Mouse (Mus musculus) intestine, embryonic 16.5 days (tissue): ENCODE data around the gene Cacna1e. TPM values are rescaled to one million over a fixed set of nuclear protein-coding genes. Genes with fewer than 3 reads are reported as not detected.

ENCODE experiments used
- ATAC-seq: fragments of 200-750 bp; cut with Nextera tagmentation; 2 replicates; pipeline ENCODE4 v1.8.0; 2017; ENCODE audit warnings: moderate TSS enrichment, moderate library complexity
- H3K27ac ChIP-seq: fragments of 300-500 bp; sonication (generic); 2 replicates; pipeline ENCODE4 v1.5.1; 2014; ENCODE audit warnings: mild to moderate bottlenecking, low read length
- H3K27me3 ChIP-seq: fragments of 300-500 bp; sonication (generic); replicated peaks from 2 replicates; pipeline ENCODE4 v1.6.1; 2014; ENCODE audit warnings: low read length, control low read depth, mixed read lengths; ENCODE audit not compliant: control insufficient read depth, insufficient read depth
- H3K36me3 ChIP-seq: fragments of 300-500 bp; sonication (generic); 2 replicates; pipeline ENCODE4 v1.6.1; 2014; ENCODE audit warnings: low read length, control low read depth; ENCODE audit not compliant: control insufficient read depth, insufficient read depth
- H3K4me1 ChIP-seq: fragments of 300-500 bp; sonication (generic); 2 replicates; pipeline ENCODE4 v1.6.1; 2014; ENCODE audit warnings: low read length, control low read depth, mixed read lengths; ENCODE audit not compliant: control insufficient read depth, insufficient read depth
- H3K4me2 ChIP-seq: fragments of 300-500 bp; sonication (generic); 2 replicates; pipeline ENCODE4 v1.6.1; 2014; ENCODE audit warnings: low read depth, low read length, control low read depth
- H3K4me3 ChIP-seq: fragments of 300-500 bp; sonication (generic); 2 replicates; pipeline ENCODE4 v1.5.1; 2014; ENCODE audit warnings: mild to moderate bottlenecking, low read length
- H3K9ac ChIP-seq: fragments of 300-500 bp; sonication (generic); 2 replicates; pipeline ENCODE4 v1.6.1; 2014; ENCODE audit warnings: low read depth, low read length
- H3K9me3 ChIP-seq: fragments of 300-500 bp; sonication (generic); 2 replicates; pipeline ENCODE4 v1.6.1; 2016; ENCODE audit warnings: low read length, control low read depth; ENCODE audit not compliant: control insufficient read depth
- WGBS: fragments of 180-500 bp; shearing (Covaris S2); extraction: QIAGEN DNeasy Blood & Tissue Kit; methylation state at CpG from one replicate; pipeline ENCODE4 v1.1.7; 2014; 5-methylcytosine and 5-hydroxymethylcytosine counted together
- polyA plus RNA-seq: library from polyadenylated mRNA; unstranded; fragments of >200 nt; fragmentation: Nextera tagmentation; extraction: Ambion mirVana; gene quantifications from 2 replicates; pipeline ENCODE4 v1.2.1, GENCODE M21; 2015

Cacna1e gene
- polyA plus RNA-seq, 1 experiment from 2014 or later, result 1.3 TPM

DNA sequence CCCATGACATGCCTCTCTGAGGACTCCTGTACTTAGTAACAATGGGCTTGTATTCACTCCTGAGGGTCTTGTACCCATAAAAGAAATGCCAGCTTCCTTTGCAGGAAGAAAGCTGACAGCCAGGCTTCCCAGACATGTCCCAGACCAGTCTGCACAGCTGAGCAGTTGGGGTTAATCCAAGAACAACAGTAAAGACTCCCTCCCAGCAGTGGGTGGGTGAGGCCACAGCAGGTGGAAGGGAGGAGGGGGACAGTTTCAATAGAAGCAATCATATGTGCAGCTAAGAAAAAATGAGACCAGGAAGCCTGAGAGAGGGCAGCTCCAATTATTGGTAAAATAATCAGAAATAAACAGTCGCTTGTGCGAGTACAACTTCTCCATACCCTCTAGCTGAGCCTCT lies 40.9 kb downstream of the Cacna1e start:
- no peaks in the 10 kb centered on the region for H3K27me3 ChIP-seq
- H3K36me3 ChIP-seq, result no peaks in the 10 kb centered on the region
- no peak overlapping the region for H3K9ac ChIP-seq
- no peaks in the 10 kb centered on the region for H3K9me3 ChIP-seq
- no peak for ATAC-seq
- no peak overlapping the region for H3K27ac ChIP-seq
- H3K4me1 ChIP-seq, result no peaks in the 10 kb centered on the region
- no peak overlapping the region for H3K4me3 ChIP-seq
- 76% methylated on average over 2 of the region's 2 CpGs for WGBS
- H3K4me2 ChIP-seq, result no peak overlapping the region

DNA sequence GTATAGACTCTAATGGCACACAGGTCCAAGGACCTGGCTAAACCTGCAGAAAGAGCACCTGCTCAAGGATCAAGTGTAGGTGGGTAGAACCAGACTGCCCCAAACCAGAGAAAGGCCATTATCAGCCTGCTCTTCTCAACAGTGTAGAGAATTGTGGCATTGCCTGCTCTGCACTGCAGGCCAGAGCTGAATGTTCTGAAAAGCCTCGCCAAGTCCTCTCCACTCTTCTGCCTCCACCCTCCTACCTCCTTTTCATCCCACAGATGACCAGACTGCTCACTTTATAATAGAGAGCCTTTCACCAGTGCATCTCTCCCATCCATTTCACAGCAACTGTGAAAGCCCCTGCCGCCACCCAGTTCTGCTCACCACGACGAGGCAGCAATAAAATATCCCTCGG lies 42.0 kb downstream of the Cacna1e start:
- no peak for ATAC-seq

DNA sequence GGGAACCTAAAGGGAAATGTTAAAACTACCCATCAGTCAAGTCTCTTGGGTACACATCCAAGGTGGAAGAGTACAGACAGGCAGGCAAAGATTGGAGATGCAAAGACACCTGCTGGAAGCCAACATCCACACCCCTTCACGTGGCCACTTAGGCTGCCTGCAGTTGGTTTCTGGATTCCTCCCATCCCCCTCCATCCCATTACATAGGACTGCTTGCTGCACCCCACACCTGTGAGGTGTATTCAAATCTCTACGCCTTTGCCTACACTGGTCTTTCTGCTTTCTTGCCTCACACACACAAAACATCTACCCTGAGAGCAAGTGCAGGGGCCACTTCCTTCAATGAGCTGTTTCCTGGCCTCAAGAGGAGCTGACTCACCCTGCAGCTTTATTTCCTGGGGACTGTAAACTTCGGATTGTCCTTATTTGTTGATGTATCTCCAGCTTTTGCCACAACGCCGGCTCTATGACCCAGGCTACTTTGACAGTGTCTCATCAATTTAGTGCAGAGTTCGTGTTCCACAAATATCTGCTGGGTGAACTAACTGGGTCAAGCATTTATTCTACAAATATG lies 43.2 kb downstream of the Cacna1e start:
- H3K9me3 ChIP-seq, result no peaks in the 10 kb centered on the region
- H3K27ac ChIP-seq, result no peak overlapping the region
- 70% methylated on average over 6 of the region's 6 CpGs for WGBS
- no peak for ATAC-seq
- no peak overlapping the region for H3K9ac ChIP-seq
- H3K4me1 ChIP-seq, result no peaks in the 10 kb centered on the region
- H3K36me3 ChIP-seq, result no peaks in the 10 kb centered on the region
- H3K4me3 ChIP-seq, result no peak overlapping the region
- no peak overlapping the region for H3K4me2 ChIP-seq
- no peaks in the 10 kb centered on the region for H3K27me3 ChIP-seq

More for the DNA sequence above, 42.0 kb downstream of the Cacna1e start:
- 42% methylated on average over 5 of the region's 5 CpGs for WGBS
- Histone ChIP-seq H3K27me3 (no peaks in the 10 kb centered on the region), H3K27ac (no peak overlapping the region), H3K4me1 (no peaks in the 10 kb centered on the region), H3K4me3 (no peak overlapping the region), H3K4me2 (no peak overlapping the region), H3K9ac (no peak overlapping the region), H3K36me3 (no peaks in the 10 kb centered on the region), H3K9me3 (no peaks in the 10 kb centered on the region)

- Histone ChIP-seq H3K4me3 (no peak overlapping the region), H3K4me2 (no peak overlapping the region), H3K4me1 (no peaks in the 10 kb centered on the region), H3K27ac (no peak overlapping the region), H3K9me3 (no peaks in the 10 kb centered on the region), H3K9ac (no peak overlapping the region), H3K27me3 (no peaks in the 10 kb centered on the region), H3K36me3 (no peaks in the 10 kb centered on the region)
- 88% methylated on average over 4 of the region's 4 CpGs for WGBS
- ATAC-seq, result no peak
Observed at GRCm38 (mm10) chr1:154839272-154839671, 45.0 kb downstream of the Cacna1e start.

DNA sequence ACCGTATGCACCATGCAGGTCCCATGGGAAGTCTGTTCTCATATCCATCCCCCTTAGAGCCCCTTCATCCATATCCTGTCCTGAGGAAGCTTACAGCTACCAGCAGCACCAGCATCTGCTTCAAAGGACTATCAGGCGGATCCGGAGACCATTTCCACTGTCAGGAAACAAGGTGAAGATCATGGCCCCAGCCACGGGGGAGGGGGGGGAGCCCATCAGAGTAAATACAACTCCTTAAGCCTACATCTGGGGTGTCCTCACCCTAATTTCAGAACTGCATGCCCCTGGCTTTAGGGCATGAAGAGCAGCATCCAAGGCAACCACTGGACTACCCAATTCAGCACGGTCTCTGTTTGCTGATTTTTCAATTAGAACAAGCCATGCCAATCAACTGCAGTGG lies 47.8 kb downstream of the Cacna1e start:
- no peak overlapping the region for H3K9ac ChIP-seq
- ATAC-seq, result no peak
- H3K4me3 ChIP-seq, result no peak overlapping the region
- WGBS, result 88% methylated on average over 5 of the region's 5 CpGs
- no peaks in the 10 kb centered on the region for H3K9me3 ChIP-seq
- no peaks in the 10 kb centered on the region for H3K36me3 ChIP-seq
- H3K27me3 ChIP-seq, result no peaks in the 10 kb centered on the region
- no peak overlapping the region for H3K4me2 ChIP-seq
- no peak overlapping the region for H3K27ac ChIP-seq
- H3K4me1 ChIP-seq, result no peaks in the 10 kb centered on the region

DNA sequence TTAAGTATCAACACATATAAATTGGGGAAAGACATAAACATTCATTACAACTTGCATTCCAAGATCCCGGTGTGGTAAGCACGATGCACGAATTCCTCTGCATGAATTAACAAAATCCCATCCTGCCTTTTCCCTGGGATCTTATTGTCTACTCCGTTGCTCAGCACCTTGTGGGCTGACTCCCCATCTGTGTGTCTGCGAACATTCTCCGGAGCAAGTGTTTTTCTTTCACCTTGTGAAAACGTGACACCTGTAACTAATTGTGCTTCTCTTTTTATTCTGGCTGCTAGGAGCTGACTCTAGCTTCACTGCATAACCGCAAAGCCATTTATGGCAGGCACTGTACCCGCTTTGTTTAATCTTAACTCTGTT lies 52.1 kb downstream of the Cacna1e start:
- Histone ChIP-seq H3K27me3 (no peaks in the 10 kb centered on the region), H3K4me2 (no peak overlapping the region), H3K4me1 (no peaks in the 10 kb centered on the region), H3K36me3 (no peaks in the 10 kb centered on the region), H3K27ac (no peak overlapping the region), H3K9me3 (no peaks in the 10 kb centered on the region), H3K9ac (no peak overlapping the region), H3K4me3 (no peak overlapping the region)
- ATAC-seq, result no peak
- 73% methylated on average over 9 of the region's 9 CpGs for WGBS

DNA sequence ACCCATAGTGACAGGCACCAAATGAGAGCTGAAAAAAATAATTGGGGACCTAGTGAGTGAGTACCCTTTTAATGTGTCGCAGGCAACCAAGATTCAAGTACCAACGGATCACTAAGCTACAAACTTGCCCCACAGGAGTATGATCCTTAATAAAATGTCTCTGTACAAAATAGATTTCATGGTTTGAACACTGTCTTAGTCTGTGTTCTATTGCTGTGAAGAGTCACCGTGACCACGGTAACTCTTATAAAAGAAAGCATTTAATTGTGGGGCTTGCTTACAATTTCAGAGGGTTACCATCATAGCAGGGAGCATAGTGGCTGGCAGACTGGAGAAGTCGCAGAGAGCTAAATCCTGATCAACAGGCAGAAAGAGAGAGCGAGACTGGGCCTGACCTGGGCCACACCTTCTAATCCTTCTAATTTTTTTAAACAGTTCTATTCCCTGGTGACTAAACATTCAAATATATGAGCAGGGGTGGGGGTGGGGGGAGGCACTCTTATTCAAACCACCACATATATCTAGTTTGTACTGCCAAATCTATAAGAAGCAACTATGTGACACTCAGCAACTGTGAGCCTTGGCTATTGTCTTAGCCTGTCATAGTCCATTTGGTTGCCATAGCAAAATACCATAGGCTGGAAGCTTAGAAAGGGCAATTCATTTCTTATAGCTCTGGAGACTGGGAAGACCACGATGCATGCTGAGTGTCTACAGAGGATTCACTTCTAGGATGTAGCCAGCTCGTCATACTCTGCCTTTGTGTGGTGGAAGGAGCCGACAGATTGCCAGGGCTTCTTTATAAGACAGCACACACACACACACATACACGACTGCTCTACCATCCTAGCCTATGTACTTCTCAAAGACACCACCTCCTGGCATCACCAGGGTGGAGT lies 52.8 kb downstream of the Cacna1e start:
- no peaks in the 10 kb centered on the region for H3K4me1 ChIP-seq
- no peak overlapping the region for H3K4me3 ChIP-seq
- no peaks in the 10 kb centered on the region for H3K9me3 ChIP-seq
- no peaks in the 10 kb centered on the region for H3K36me3 ChIP-seq
- no peak overlapping the region for H3K27ac ChIP-seq
- no peaks in the 10 kb centered on the region for H3K27me3 ChIP-seq
- 74% methylated on average over 10 of the region's 10 CpGs for WGBS
- H3K9ac ChIP-seq, result no peak overlapping the region
- no peak for ATAC-seq
- no peak overlapping the region for H3K4me2 ChIP-seq

- Histone ChIP-seq H3K27me3 (no peaks in the 10 kb centered on the region), H3K4me2 (no peak overlapping the region), H3K4me3 (no peak overlapping the region), H3K36me3 (no peaks in the 10 kb centered on the region), H3K4me1 (no peaks in the 10 kb centered on the region), H3K9ac (no peak overlapping the region), H3K27ac (no peak overlapping the region), H3K9me3 (no peaks in the 10 kb centered on the region)
- 78% methylated on average over 6 of the region's 6 CpGs for WGBS
- ATAC-seq, result no peak
Observed at GRCm38 (mm10) chr1:154830051-154830450, 54.2 kb downstream of the Cacna1e start.

GRCm38 (mm10) chr1:154823098-154823497 lies 61.2 kb downstream of the Cacna1e start:
- Histone ChIP-seq H3K27ac (no peak overlapping the region), H3K4me3 (no peak overlapping the region), H3K36me3 (no peaks in the 10 kb centered on the region), H3K9me3 (no peaks in the 10 kb centered on the region), H3K4me1 (no peaks in the 10 kb centered on the region), H3K27me3 (no peaks in the 10 kb centered on the region), H3K9ac (no peak overlapping the region), H3K4me2 (no peak overlapping the region)
- 68% methylated on average over 3 of the region's 3 CpGs for whole genome bisulfite sequencing
- no peak for ATAC-seq
